Mouse (Mus musculus): ENCODE measurements around the gene Tmem88b. TPM values are rescaled to one million over a fixed set of nuclear protein-coding genes. Genes with fewer than 3 reads are reported as not detected.

The Tmem88b gene
- total RNA-seq, 1 experiment from 2014 or later, result not detected

DNA sequence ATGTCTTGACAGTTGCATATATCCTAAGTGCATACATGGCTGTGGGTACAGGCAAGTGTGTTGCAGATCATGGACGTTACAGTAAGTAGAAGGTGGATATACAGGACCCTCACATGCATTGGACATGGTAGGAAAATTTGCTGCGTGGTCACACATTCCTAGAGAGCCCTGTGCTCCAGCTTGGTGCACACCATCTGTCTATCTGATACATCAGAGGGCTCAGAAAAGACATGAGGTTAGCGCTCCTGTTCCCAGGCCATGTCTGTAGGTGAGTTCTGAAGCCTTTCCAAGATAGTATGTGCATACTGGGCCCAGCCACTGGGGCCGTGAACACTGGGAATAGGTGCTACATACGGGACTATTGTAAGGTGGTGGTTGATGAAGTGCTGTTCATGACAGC lies 49.3 kb downstream of the Tmem88b start:
- ATAC-seq (replicated peaks; ENCODE audit: insufficient number of reproducible peaks, low FRiP score, low TSS enrichment, poor library complexity, severe bottlenecking), result no peak

DNA sequence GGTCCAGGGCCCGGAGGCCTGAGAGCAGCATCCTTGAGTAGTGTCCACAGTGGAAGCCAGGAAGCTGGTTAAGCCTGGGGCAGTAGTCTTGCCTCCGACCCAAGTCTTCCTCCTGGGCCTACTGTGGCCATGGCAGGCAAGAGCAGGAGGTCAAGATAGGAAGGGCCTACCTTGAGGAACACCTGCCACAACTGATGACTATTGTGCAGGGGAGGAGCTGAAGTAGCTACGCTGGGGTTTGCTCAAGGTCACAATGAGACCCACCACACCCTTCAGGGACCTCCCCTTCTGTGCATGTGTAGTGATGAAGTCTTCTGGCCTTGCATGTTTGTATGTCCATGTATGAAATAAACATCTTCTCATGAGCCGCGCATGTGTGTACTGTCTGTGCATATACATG lies 49.9 kb downstream of the Tmem88b start:
- no peak for ATAC-seq (replicated peaks; ENCODE audit: insufficient number of reproducible peaks, low FRiP score, low TSS enrichment, poor library complexity, severe bottlenecking)

DNA sequence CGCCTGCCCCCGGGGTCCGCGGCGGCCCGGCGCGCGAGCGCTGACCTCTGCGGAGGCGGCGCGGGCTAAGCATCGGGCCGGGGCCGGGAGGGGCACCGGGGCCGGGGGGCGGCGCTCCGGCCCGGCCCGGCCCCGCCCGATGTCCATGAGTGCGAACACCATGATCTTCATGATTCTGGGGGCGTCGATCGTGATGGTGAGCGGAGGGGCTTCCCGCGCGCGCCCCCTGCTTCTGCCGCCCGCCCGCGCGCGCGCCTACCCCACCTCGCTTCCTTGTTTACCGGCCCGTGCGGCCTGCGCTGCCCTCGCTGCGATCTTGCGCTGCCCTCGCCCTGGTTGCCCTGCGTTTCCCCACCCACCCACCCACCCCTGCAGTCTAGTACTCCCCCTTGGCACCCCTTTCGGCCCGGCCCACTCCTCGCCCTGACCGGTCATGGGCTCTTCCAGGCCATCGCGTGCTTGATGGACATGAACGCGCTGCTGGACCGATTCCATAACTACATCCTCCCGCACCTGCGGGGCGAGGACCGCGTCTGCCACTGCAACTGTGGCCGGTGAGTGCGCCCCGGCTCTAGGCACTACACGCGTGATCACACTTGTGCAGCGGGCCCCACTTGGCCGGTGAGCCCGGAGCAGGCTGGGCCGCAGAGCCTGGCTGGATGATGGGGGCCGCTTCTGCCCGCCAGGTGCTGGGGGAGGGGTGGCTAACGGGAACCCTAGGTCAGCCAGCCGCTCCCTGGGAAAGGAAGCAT lies 50.5 kb downstream of the Tmem88b start:
- no peak for ATAC-seq (replicated peaks; ENCODE audit: insufficient number of reproducible peaks, low FRiP score, low TSS enrichment, poor library complexity, severe bottlenecking)

DNA sequence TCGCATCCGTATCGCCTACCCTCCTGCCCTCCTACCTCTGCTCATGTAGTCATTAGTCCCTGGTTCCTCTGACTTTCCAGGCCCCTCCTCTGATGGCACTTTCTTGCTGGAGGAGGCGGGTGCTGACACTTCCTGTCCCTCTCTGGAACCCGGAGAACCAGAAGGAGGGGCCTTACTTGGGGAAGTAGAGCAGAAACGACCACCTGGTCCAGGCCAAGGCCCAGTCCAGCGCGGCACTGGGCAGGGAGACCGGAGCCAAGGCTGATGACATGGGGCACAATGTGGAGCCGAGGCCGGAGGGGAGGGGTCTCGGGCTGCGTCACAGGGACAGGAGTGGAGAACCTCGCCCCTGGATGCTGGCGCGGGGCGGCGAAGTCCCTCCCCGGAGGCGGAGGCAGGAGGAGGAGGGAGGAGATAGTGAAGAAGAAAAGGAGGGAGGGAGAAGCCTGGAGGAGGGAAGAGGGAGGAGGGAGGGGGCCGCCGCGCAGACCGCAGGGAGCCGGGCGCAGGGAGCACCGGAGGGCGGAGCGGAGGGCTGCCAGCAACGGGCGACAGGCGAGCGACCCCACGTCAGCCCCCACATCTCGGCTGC lies 51.2 kb downstream of the Tmem88b start, which contains the start of gene Tmem240:
Gene Tmem240, plus strand, starts transcription at position 451 of the 592 bp plus-strand sequence.
- peak; percentile 62 for ATAC-seq (replicated peaks; ENCODE audit: insufficient number of reproducible peaks, low FRiP score, low TSS enrichment, poor library complexity, severe bottlenecking)

DNA sequence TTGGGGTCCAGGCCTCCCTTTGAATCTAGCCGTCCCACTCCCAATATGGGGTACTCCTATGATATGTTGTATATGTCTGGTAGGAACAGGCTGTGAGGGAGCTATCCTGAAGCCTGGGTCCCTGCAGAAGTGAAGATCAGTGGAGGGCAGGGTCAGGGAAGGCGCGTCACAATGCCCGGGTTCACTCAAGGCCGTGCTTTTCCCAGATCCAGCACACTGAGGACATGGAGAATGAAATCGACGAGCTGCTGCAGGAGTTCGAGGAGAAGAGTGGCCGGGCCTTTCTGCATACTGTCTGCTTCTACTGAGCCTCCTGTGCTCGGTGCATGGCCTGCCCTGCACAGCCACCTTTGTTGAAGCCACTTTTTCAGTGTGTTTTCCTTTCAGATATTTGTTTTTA lies 52.4 kb downstream of the Tmem88b start:
- no peak for ATAC-seq (replicated peaks; ENCODE audit: insufficient number of reproducible peaks, low FRiP score, low TSS enrichment, poor library complexity, severe bottlenecking)

Other genes with a start within 250 kb of the Tmem88b start
- 392 to 513 TPM (median 506 TPM) in 3 replicates for gene Nadk, start 223.5 kb downstream of the Tmem88b start, total RNA-seq (2017)
- 6.5 to 13.6 TPM (median 9.2 TPM) in 3 replicates for gene Slc35e2, start 184.5 kb downstream of the Tmem88b start, total RNA-seq (2017)
- gene Cdk11b, start 161.0 kb downstream of the Tmem88b start, total RNA-seq (2017), result 145 to 205 TPM (median 169 TPM) in 3 replicates
- not detected in 3 replicates for gene Gm10563, start 140.5 kb downstream of the Tmem88b start, total RNA-seq (2017)
- not detected in 3 replicates for gene Mmp23, start 132.5 kb downstream of the Tmem88b start, total RNA-seq (2017)
- 14.3 to 35.4 TPM (median 16.5 TPM) in 3 replicates for gene Mib2, start 116.7 kb downstream of the Tmem88b start, total RNA-seq (2017)
- gene Fndc10, start 91.5 kb downstream of the Tmem88b start, total RNA-seq (2017), result 0.21 to 0.68 TPM (median 0.48 TPM) in 3 replicates
- gene Ssu72, start 81.1 kb downstream of the Tmem88b start, total RNA-seq (2017), result 131 to 171 TPM (median 143 TPM) in 3 replicates
- 0.10 to 0.86 TPM in 2 of 3 replicates, not detected in the other for gene Tmem240, start 51.1 kb downstream of the Tmem88b start, total RNA-seq (2017)
- 24.8 to 30.3 TPM (median 26.4 TPM) in 3 replicates for gene Atad3a, start 24.8 kb downstream of the Tmem88b start, total RNA-seq (2017)
- 0.49 to 1.3 TPM in 2 of 3 replicates, not detected in the other for gene Vwa1, start 11.2 kb downstream of the Tmem88b start, total RNA-seq (2017)
- gene Ankrd65, start 4.6 kb upstream of the Tmem88b start, total RNA-seq (2017), result not detected in 3 replicates
- gene Mrpl20, start 17.0 kb upstream of the Tmem88b start, total RNA-seq (2017), result 39.1 to 56.7 TPM (median 44.1 TPM) in 3 replicates
- gene Ccnl2, start 26.6 kb upstream of the Tmem88b start, total RNA-seq (2017), result 228 to 239 TPM (median 228 TPM) in 3 replicates
- 102 to 125 TPM (median 108 TPM) in 3 replicates for gene Aurkaip1, start 45.4 kb upstream of the Tmem88b start, total RNA-seq (2017)
- gene Mxra8, start 53.8 kb upstream of the Tmem88b start, total RNA-seq (2017), result 0.29 to 15.8 TPM (median 2.0 TPM) in 3 replicates
- 18.8 to 30.1 TPM (median 27.0 TPM) in 3 replicates for gene Dvl1, start 61.5 kb upstream of the Tmem88b start, total RNA-seq (2017)
- gene Tas1r3, start 77.5 kb upstream of the Tmem88b start, total RNA-seq (2017), result 0.29 to 1.6 TPM (median 0.64 TPM) in 3 replicates
- gene Cptp, start 83.6 kb upstream of the Tmem88b start, total RNA-seq (2017), result 5.7 to 8.4 TPM (median 6.6 TPM) in 3 replicates
- 21.5 to 28.1 TPM (median 24.5 TPM) in 3 replicates for gene Ints11, start 83.7 kb upstream of the Tmem88b start, total RNA-seq (2017)
- 3.8 to 12.8 TPM (median 10.3 TPM) in 3 replicates for gene Pusl1, start 105.9 kb upstream of the Tmem88b start, total RNA-seq (2017)
- 17.2 to 19.3 TPM (median 17.3 TPM) in 3 replicates for gene Acap3, start 105.9 kb upstream of the Tmem88b start, total RNA-seq (2017)
- gene Ube2j2, start 158.0 kb upstream of the Tmem88b start, total RNA-seq (2017), result 79.0 to 128 TPM (median 101 TPM) in 3 replicates
- gene C1qtnf12, start 176.4 kb upstream of the Tmem88b start, total RNA-seq (2017), result 0.85 to 1.4 TPM in 2 of 3 replicates, not detected in the other
- 2.8 to 3.5 TPM (median 3.1 TPM) in 3 replicates for gene B3galt6, start 206.8 kb upstream of the Tmem88b start, total RNA-seq (2017)
- gene Sdf4, start 207.0 kb upstream of the Tmem88b start, total RNA-seq (2017), result 300 to 351 TPM (median 344 TPM) in 3 replicates
- 1.8 to 6.6 TPM (median 5.3 TPM) in 3 replicates for gene Tnfrsf4, start 228.0 kb upstream of the Tmem88b start, total RNA-seq (2017)
- gene Tnfrsf18, start 240.3 kb upstream of the Tmem88b start, total RNA-seq (2017), result 29.2 to 74.7 TPM (median 38.4 TPM) in 3 replicates